Mouse (Mus musculus) cortical plate, adult 2 months (tissue): ENCODE measurements around the gene Cys1.

Experiments used
- CTCF ChIP-seq: fragments of 200-500 bp; IDR thresholded peaks from 2 replicates; pipeline ENCODE4 v1.5.1; 2011; ENCODE audit warnings: mild to moderate bottlenecking, control low read depth, low read length; ENCODE audit not compliant: insufficient read depth; ENCODE audit errors: extremely low read depth
- POLR2A ChIP-seq: fragments of 200-500 bp; IDR thresholded peaks from 2 replicates; pipeline ENCODE4 v1.6.1; 2011; ENCODE audit warnings: mild to moderate bottlenecking, low read length, control low read depth; ENCODE audit not compliant: insufficient read depth; ENCODE audit errors: extremely low read depth

DNA sequence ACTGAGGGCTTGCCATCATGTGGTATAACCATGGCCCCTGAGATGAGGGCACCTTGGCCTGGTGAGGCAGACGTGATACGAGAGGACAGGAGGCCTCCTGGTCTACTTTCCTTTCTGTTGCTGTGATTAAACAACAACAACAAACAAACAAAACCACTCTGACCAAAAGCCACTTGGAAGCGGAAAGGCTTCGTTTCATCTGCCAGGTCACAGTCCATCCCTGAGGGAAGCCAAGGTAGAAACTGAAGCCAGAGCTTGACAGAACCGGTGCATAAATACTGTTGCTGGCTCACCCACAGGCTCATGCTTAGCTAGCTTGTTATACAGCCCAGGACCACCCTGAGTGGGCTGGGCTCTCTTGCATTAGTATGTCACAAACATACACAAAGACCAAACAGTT, 55.2 kb downstream of the Cys1 start:
- TF ChIP-seq CTCF (no peak), POLR2A (no peak)
